Mouse (Mus musculus) lung, postnatal 25 days (tissue): ENCODE data around the gene Ppfibp2.

Experiments
- DNase-seq: peaks from one replicate; pipeline ENCODE4 v3.0.0; 2022; ENCODE audit warnings: low spot score

The Ppfibp2 gene

GRCm38 (mm10) chr7:107664063-107665056 is 69.4 kb downstream of the Ppfibp2 start:
- DNase-seq = peak; percentile 79

DNA sequence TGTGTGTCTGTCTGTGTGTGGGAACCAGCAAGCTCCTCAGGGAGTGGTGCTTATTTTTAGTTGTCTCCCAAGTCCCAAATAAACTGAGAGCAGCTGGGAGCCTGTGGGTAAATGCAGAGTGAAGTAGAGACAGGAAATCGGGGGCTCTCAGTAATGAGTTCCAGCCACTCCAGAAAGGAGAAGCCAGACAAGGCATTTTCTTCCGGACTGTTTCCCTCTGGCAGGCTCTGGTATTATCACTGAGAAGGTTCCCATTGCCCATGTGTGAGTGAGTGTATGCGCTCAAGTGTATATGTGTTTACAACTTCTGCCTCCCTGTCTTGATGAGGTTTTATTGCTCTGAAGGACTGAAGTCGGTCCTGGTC is 70.2 kb downstream of the Ppfibp2 start:
- DNase-seq = no peak

DNA sequence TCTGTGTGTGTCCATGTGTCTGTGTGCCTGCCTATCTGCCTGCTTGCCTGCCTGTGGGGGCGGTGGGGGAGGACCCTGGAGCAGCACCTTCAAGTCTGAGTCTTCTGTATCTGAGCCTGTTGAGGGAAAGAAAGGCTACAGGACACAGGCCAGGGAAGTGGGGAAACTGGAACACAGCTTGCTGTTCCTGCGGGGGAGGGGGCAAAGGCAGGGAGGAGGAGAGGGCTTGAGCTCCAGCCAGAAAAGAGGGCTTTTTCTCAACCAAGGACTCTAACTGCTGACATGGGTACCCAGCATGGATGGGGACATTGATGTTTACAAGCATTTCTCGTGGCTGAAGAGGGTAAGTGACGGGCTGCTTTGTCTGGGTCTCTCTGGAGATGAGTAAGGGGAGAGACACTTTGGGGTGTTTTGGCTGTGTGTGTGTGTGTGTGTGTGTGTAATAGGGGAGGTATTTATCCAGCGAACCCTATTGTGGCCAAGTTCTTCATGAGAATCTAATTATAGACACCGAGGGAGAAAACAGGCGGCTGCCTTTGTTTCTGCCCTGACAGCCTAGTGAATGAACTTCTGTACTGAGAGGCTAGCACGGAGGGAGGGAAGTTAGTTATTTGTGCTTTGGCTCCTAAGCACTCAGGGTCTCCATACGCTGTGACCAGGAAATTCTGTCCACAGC is 70.7 kb downstream of the Ppfibp2 start:
- DNase-seq = peak; percentile 47

- no peak for DNase-seq
Observed at GRCm38 (mm10) chr7:107666262-107666902, 71.4 kb downstream of the Ppfibp2 start.

DNA sequence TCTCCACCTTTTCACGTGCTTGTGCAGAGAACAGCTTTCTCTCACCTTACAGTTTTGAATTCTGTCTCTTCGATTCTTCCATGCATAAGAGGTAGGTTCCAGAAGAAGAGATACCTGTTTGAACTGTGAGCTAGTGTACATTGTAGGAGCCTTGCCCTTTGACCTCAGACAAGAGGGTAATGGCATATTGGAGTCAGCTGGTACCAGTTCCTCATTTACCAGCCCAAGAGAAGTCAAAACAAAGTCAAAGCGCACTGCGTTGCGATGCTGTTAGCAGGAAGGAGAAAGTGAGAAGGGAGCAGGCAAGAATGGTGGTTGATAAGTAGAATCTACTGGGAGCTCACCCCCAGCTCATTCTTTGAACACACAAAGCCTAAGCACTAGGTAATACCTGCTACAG is 73.5 kb downstream of the Ppfibp2 start:
- DNase-seq = no peak

- no peak for DNase-seq
Observed at GRCm38 (mm10) chr7:107675224-107675623, 80.2 kb downstream of the Ppfibp2 start.

GRCm38 (mm10) chr7:107680151-107680852 is 85.3 kb downstream of the Ppfibp2 start:
- no peak for DNase-seq

DNA sequence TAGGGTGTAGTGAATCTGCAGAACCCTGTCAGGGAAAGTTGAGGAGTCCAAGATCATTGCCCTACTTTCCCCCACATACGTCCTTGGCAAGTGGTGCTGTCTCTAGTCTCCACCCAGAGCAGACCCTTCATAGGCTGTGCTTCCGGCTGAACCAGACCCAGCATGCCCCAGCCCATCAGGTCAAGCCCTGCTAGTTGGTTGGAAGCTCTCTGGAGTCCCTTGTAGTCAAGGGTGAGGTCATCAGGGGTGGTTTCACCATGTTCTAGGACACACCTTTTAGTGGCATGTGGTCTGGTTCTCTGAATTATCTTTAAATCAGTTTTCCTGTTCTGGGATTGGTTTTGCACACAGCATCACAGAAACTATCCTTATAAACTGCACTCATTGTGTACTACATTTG is 86.3 kb downstream of the Ppfibp2 start:
- no peak for DNase-seq

DNA sequence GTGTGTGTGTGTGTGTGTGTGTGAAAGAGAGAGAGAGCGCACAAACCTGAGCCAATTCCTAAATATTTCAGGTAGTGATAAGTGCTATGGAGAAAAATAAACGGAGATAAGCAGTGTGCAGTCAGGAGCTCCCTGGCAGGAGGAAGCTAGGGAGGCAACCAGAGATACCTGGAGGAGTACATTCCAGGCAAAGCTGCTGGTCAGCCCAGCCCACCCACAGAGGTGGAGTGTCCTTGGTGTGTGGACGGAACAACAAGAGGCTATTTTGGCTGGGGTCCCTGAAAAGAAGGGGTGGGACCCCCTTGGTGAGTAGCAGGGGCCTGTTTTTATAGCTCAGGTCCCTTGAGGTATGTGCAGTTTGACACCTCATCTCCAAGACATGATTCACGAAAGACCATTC is 88.2 kb downstream of the Ppfibp2 start:
- no peak for DNase-seq

- DNase-seq = no peak
Observed at GRCm38 (mm10) chr7:107683622-107684021, 88.6 kb downstream of the Ppfibp2 start.

- no peak for DNase-seq
Observed at GRCm38 (mm10) chr7:107685238-107685954, 90.4 kb downstream of the Ppfibp2 start.

DNA sequence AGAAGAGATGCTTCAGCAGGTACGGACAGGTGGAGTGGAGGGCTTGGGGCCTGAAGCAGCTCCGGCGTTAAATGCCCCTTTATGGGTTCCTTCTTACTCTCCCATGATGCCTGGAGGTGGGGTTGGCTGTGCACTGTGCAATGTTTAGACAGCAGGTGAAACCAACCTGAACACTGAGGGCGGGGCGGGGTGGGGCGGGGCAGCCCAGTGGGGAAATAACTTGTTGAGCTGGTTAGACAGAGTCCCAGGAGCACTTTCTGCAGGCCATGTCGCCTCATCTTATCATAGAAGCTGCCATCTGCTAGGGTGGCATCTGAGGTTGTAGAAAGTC is 90.9 kb downstream of the Ppfibp2 start:
- DNase-seq = no peak

GRCm38 (mm10) chr7:107687412-107687811 is 92.4 kb downstream of the Ppfibp2 start:
- DNase-seq = no peak

GRCm38 (mm10) chr7:107688040-107688439 is 93.0 kb downstream of the Ppfibp2 start:
- no peak for DNase-seq

GRCm38 (mm10) chr7:107690426-107691221 is 95.6 kb downstream of the Ppfibp2 start:
- DNase-seq = no peak

DNA sequence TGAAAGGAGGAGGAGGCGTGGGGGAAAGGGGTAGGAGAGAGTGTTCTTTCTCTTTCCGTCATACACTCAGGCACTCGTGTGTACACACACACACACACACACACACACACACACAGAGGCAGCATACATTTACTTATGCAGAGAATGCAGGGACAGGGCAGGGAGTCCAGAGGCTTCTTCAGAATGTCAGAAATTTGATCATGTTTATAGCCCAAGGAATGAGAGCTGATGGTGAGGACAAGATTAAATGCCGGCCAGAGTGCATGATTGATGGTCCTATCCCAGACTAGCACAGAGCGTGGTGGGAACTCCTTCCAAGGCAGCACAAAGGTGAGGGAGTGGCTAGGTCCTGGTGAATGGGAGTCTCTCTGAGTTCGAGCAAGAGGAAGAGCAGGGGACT is 96.5 kb downstream of the Ppfibp2 start:
- no peak for DNase-seq

DNA sequence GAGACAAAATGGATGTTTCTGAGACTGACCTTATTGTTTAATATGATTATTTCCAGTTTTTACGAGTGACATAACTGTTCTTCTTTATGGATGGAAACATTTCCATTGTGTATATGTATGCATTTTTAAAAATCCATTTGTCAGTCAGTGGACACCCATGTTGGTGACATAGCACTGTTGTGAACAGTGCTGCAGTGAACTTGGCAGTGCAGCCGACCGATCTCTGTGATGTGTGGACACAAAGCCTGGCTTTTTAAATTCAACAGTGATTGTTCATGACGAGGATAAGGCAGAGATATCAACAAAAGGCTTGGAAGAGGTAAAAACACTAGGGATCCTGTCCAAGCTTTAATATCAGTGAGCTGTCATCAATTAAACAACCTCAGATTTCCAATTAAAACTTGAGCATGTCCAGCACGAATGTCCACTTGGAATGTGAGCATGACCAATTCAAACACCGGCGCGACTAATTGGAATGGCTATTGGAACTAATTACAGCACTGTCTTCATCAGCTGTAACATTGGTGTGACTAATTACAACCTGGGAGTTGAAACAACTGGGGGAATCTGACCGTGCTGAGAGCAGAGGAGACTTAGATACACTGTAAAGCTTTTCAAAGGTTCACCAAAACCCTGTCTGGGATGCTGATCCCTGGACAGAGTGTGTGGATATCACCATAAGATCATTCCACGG is 99.4 kb downstream of the Ppfibp2 start:
- no peak for DNase-seq

DNA sequence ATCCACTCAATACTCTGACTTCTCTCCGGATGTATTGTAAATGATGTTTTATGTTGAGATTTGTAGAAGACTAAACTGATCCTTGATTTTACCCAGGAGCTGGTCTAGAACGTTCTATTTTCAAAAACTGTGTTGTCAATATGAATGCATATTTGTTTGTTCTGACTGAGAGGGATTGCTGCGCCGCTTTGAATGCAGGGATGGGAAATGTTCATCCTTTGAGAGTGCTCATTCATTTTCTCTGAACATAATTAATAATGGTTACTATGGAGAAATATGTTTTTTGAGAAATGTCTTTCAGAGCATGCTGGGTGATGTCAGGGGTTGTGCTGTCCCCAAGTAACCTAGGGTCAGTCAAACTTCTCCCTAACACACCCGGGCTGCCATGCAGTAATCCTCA is 102.1 kb downstream of the Ppfibp2 start:
- DNase-seq = no peak

DNA sequence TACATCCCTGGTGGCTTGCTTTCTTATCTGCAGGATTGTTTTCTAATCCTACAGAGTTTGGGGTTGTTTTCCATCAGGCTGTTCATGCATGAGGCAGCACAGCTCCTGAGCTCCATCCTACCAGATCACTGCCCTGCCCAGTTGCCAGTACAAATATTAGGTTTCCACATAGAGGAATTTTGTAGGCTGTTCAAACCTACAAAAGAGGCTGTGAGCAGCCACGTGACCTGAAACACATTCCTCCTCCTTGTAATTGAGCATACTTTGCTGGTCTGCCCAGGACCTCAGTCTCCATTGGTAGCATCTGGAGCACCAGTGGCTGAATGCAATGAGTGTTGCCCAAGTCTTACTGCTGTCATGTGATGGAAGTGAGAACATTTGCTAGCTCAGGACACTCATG is 104.9 kb downstream of the Ppfibp2 start:
- DNase-seq = peak; percentile 86

DNA sequence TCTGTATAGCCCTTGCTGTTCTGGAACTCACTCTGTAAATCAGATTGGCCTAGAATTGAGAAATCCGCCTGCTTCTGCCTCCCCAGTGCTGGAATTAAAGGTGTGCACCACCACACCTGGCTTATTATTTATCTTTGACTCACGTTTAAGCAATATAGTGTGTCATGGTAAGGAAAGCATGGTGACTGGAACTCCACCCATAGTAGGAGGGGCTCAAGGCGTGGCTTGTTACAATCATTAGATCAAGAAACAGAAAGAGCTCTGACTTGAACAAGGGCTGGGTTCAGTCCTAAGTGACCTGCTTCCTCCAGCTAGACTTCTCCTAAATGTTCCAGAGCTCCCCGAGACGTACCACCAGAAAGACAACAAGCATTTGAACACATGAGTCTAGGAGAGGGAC is 105.6 kb downstream of the Ppfibp2 start:
- no peak for DNase-seq
